Mouse (Mus musculus) hindbrain, embryonic 11.5 days (tissue): ENCODE data around the gene Mrpl10. TPM values are rescaled to one million over a fixed set of nuclear protein-coding genes. Genes with fewer than 3 reads are reported as not detected.
A peak's percentile ranks its signal among the peaks of the same experiment; 100 is the strongest.

Experiments
- ATAC-seq: fragments of 200-750 bp; cut with Nextera tagmentation; 2 replicates; pipeline ENCODE4 v1.8.0; 2017; ENCODE audit warnings: mild to moderate bottlenecking, moderate TSS enrichment, moderate library complexity; ENCODE audit not compliant: low FRiP score
- DNase-seq: peaks from one replicate; pipeline ENCODE4 v3.0.0-alpha.2; 2015; ENCODE audit warnings: low spot score
- H3K27ac ChIP-seq: fragments of 300-500 bp; sonication (generic); 2 replicates; pipeline ENCODE4 v1.5.1; 2014; ENCODE audit warnings: mild to moderate bottlenecking, low read depth, low read length
- H3K27me3 ChIP-seq: fragments of 300-500 bp; sonication (generic); 2 replicates; pipeline ENCODE4 v1.6.1; 2014; ENCODE audit warnings: mild to moderate bottlenecking, low read length, moderate library complexity, mixed read lengths; ENCODE audit not compliant: control insufficient read depth, insufficient read depth
- H3K36me3 ChIP-seq: fragments of 300-500 bp; sonication (generic); 2 replicates; pipeline ENCODE4 v1.6.1; 2014; ENCODE audit warnings: mild to moderate bottlenecking, low read length, moderate library complexity, mixed read lengths; ENCODE audit not compliant: control insufficient read depth, insufficient read depth
- H3K4me1 ChIP-seq: fragments of 300-500 bp; sonication (generic); replicated peaks from 2 replicates; pipeline ENCODE4 v1.6.1; 2014; ENCODE audit warnings: low read length, mixed read lengths; ENCODE audit not compliant: control insufficient read depth, insufficient read depth
- H3K4me2 ChIP-seq: fragments of 300-500 bp; sonication (generic); replicated peaks from 2 replicates; pipeline ENCODE4 v1.6.1; 2014; ENCODE audit warnings: mild to moderate bottlenecking, low read depth, low read length
- H3K4me3 ChIP-seq: fragments of 300-500 bp; sonication (generic); 2 replicates; pipeline ENCODE4 v1.5.1; 2014; ENCODE audit warnings: low read depth, low read length
- H3K9ac ChIP-seq: fragments of 300-500 bp; sonication (generic); 2 replicates; pipeline ENCODE4 v1.6.1; 2014; ENCODE audit warnings: low read depth, low read length
- H3K9me3 ChIP-seq: fragments of 300-500 bp; sonication (generic); 2 replicates; pipeline ENCODE4 v1.6.1; 2016; ENCODE audit warnings: low read length; ENCODE audit not compliant: control insufficient read depth
- WGBS: fragments of 180-500 bp; shearing (Covaris S2); extraction: QIAGEN DNeasy Blood & Tissue Kit; methylation state at CpG from one replicate; pipeline ENCODE4 v1.1.7; 2014; 5-methylcytosine and 5-hydroxymethylcytosine counted together
- polyA plus RNA-seq: library from polyadenylated mRNA; unstranded; fragments of >200 nt; fragmentation: Nextera tagmentation; extraction: Ambion mirVana; gene quantifications from 2 replicates; pipeline ENCODE4 v1.2.1, GENCODE M21; 2014

Mrpl10 gene
- polyA plus RNA-seq, 1 experiment from 2014 or later = 79.4 TPM

GRCm38 (mm10) chr11:97021873-97022484, 19.4 kb upstream of the Mrpl10 start:
- Histone ChIP-seq H3K9ac (peak overlapping the region; percentile 55), H3K9me3 (no peaks in the 10 kb centered on the region), H3K4me3 (peak overlapping the region; percentile 45), H3K4me2 (peak overlapping the region; percentile 80), H3K27ac (no peak overlapping the region), H3K4me1 (peaks cover 22% of the 10 kb centered on the region), H3K36me3 (no peaks in the 10 kb centered on the region), H3K27me3 (peaks cover 69% of the 10 kb centered on the region)
- peak; percentile 47; the same call in 1 of the 2 replicates for ATAC-seq
- WGBS = 1% methylated on average over 48 of the region's 50 CpGs
- DNase-seq = peak; percentile 82

DNA sequence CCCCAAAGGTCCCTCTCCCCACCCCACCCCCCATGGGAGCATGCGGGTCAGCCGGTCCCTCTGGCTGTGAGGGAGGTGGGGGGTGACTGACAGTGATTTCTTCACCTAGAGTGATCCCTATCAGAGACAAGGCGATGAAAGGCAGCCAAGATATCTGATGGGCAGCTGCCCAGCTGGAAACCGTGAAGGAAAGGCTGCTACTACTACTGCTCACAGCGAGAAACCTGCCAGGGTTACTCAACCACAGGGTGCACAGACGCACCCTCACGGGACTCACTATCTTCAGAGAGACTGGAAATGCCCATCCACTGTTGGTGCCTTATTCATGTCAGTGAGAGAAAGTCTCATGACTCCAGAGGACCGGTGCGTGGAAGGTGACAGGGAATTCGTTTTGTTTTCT, 16.4 kb upstream of the Mrpl10 start:
- peaks cover 45% of the 10 kb centered on the region for H3K27me3 ChIP-seq
- no peaks in the 10 kb centered on the region for H3K36me3 ChIP-seq
- H3K4me2 ChIP-seq = no peak overlapping the region
- H3K4me3 ChIP-seq = no peak overlapping the region
- no peak for ATAC-seq
- H3K4me1 ChIP-seq = peaks cover 15% of the 10 kb centered on the region
- WGBS = 10% methylated on average over 10 of the region's 10 CpGs
- no peaks in the 10 kb centered on the region for H3K9me3 ChIP-seq
- H3K27ac ChIP-seq = no peak overlapping the region
- no peak for DNase-seq
- no peak overlapping the region for H3K9ac ChIP-seq

DNA sequence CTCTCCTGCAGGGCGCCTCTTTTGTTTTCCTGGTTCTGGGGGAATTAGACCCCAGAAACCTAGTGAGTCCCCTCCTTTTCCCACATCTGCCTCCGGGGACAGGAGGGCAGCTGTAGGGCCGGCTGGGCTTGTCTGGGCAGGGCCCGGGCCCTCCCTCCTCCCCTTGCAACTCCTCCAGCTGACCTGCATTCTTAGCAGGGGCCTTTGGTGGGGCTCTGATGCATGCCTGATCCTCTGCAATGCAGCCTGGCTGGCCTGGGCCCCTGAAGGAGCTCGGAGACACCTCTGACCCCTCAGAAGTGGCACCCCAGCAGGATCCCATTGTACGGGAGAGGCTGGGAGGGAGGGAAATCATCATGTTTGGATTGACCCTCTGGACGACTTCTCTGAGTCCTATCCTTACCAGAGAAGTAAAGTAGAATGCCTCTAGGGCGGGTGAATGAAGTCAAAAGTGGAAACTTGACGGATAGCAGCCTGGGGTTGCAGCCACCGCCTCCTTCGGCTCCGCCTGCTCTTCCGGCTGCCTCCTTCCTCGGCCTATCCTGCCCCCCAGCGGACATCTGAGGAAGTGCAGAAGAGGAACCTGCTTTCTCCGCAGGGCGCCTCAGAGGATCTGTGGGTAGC, 15.5 kb upstream of the Mrpl10 start:
- Histone ChIP-seq H3K9ac (peak overlapping the region; percentile 49), H3K4me3 (peak overlapping the region; percentile 10; the same call in 1 of the 2 replicates), H3K27ac (peak overlapping the region; percentile 43), H3K36me3 (no peaks in the 10 kb centered on the region), H3K4me1 (peaks cover 17% of the 10 kb centered on the region), H3K4me2 (peak overlapping the region; percentile 35), H3K9me3 (no peaks in the 10 kb centered on the region), H3K27me3 (peaks cover 36% of the 10 kb centered on the region)
- ATAC-seq = peak; percentile 37
- DNase-seq = peak; percentile 95
- 1% methylated on average over 17 of the region's 17 CpGs for WGBS

DNA sequence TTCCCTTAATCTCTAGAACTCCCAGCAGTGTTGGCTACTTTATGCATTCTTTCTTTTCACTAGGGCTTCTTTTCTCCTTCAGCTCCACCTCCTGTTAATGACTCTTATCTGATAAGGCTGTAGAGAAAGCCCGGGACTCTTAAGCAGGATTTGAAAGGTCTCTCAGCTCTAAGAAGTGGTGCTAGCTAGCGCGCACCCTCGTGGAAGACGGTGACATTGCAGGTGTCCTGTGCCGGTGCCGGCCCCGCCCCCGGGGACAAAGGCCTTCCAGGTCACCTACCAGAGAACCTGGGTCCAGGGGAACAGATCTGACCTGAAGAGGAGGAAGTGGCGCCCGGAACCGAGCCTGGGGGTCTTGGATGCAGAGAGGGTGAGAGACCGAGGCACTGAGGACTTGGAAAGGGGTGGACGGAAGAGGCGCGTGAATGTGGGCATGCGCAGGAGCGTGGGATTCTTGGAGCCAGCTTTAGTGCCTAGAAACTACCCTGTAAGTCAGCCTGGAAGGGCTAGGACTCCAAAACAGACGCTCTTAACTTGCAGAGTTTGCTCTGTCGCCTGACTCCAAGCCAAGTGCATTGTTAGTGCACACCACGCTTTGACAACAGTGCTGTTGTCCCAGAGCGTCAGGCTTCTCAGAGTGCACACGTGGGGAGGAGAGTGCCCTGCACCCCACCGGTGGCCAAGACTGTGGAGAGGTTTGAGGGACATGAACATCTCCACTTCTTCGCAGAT, 11.5 kb upstream of the Mrpl10 start, which contains the start of gene Scrn2:
Gene Scrn2 (plus strand): TSS at position 253 of the 732 bp plus-strand sequence.
- Histone ChIP-seq H3K27me3 (0 out of 2 replicates have a peak, but pooled peaks cover 2% of the 10 kb centered on the region), H3K9me3 (no peaks in the 10 kb centered on the region), H3K4me2 (peak within 1 kb of the TSS; percentile 81), H3K27ac (peak within 1 kb of the TSS; percentile 67), H3K9ac (peak within 1 kb of the TSS; percentile 79), H3K4me3 (peak within 1 kb of the TSS; percentile 62), H3K36me3 (no peaks in the 10 kb centered on the region), H3K4me1 (peaks cover 6% of the 10 kb centered on the region)
- WGBS = under 1% methylated on average over 25 of the region's 25 CpGs
- ATAC-seq (peak; percentile 64), DNase-seq (peak; percentile 93)

GRCm38 (mm10) chr11:97030426-97030825, 10.9 kb upstream of the Mrpl10 start:
- Histone ChIP-seq H3K4me2 (peak overlapping the region; percentile 81), H3K4me3 (peak overlapping the region; percentile 62), H3K27me3 (no peaks in the 10 kb centered on the region), H3K9ac (peak overlapping the region; percentile 79), H3K9me3 (no peaks in the 10 kb centered on the region), H3K27ac (no peak overlapping the region), H3K4me1 (peaks cover 6% of the 10 kb centered on the region), H3K36me3 (no peaks in the 10 kb centered on the region)
- 23% methylated on average over 15 of the region's 15 CpGs for WGBS
- DNase-seq (no peak), ATAC-seq (no peak)

DNA sequence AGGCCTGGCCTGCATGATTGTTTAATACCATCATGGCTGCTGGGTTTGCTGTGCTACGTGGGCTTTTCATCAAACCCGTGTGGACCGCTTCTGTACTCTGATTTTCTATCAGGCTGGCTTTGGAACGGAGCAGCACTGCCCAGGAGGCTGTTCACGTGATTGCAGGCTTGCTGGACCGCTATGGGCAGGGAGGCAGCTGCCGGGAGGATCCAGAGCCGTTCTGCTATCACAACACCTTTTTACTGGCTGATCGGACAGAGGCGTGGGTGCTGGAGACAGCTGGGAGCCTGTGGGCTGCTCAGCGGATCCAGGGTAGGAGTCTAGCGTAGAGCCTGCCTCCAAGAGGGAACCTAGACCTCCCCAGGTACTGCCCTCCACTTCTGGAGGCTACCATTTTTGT, 9.4 kb upstream of the Mrpl10 start:
- no peak overlapping the region for H3K4me2 ChIP-seq
- WGBS = 83% methylated on average over 12 of the region's 12 CpGs
- H3K27me3 ChIP-seq = no peaks in the 10 kb centered on the region
- DNase-seq (no peak), ATAC-seq (no peak)
- no peak overlapping the region for H3K27ac ChIP-seq
- H3K9ac ChIP-seq = no peak overlapping the region
- H3K4me1 ChIP-seq = peaks cover 3% of the 10 kb centered on the region; the same call in 1 of the 2 replicates
- no peaks in the 10 kb centered on the region for H3K36me3 ChIP-seq
- H3K4me3 ChIP-seq = no peak overlapping the region
- no peaks in the 10 kb centered on the region for H3K9me3 ChIP-seq

- DNase-seq (no peak), ATAC-seq (no peak)
- Histone ChIP-seq H3K4me1 (peaks cover 3% of the 10 kb centered on the region; the same call in 1 of the 2 replicates), H3K4me2 (no peak overlapping the region), H3K9me3 (no peaks in the 10 kb centered on the region), H3K36me3 (no peaks in the 10 kb centered on the region), H3K27me3 (no peaks in the 10 kb centered on the region), H3K4me3 (no peak overlapping the region), H3K9ac (no peak overlapping the region), H3K27ac (no peak overlapping the region)
- 94% methylated on average over 4 of the region's 4 CpGs for WGBS
Observed at GRCm38 (mm10) chr11:97032499-97032898, 8.9 kb upstream of the Mrpl10 start.

DNA sequence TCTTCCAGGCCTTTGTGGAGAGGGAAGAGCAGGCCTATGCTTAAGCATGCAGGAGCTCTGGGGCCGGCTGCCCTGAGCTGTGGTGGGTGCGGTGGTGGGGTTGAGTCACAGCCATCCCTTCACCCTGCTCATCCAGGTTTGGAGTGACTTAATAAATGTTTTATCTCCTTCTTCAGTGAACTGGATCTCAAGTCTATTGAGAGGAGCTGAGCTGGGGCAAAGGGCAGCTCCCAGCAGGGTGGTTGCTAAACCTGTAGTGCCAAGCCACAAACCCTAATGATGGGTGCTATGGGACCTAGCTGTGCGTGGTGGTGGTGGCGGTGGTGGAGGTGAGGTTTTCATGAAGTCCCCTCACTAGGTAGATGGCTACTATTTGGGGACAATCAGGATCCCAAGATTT, 7.6 kb upstream of the Mrpl10 start:
- no peak for ATAC-seq
- peaks cover 3% of the 10 kb centered on the region; the same call in 1 of the 2 replicates for H3K4me1 ChIP-seq
- H3K9me3 ChIP-seq = no peaks in the 10 kb centered on the region
- H3K4me2 ChIP-seq = no peak overlapping the region
- no peak overlapping the region for H3K4me3 ChIP-seq
- H3K27me3 ChIP-seq = no peaks in the 10 kb centered on the region
- 89% methylated on average over 4 of the region's 4 CpGs for WGBS
- no peak overlapping the region for H3K27ac ChIP-seq
- no peak overlapping the region for H3K9ac ChIP-seq
- no peak for DNase-seq
- no peaks in the 10 kb centered on the region for H3K36me3 ChIP-seq
